Mouse (Mus musculus): ENCODE measurements at regions not wholly inside any gene's neighbourhood (a gene's known extent, or its start where the extent isn't known, plus 50 kb on each side); places are given as distances from the start of the nearest gene placed in this dataset.

GRCm38 (mm10) chr11:24293860-24294531 is 216.1 kb downstream of the Bcl11a start:
- TF ChIP-seq POLR2A (IDR thresholded peaks at IDR 0.05; ENCODE audit: low read depth, low read length) (no peak), CTCF (IDR thresholded peaks at IDR 0.05; ENCODE audit: borderline replicate concordance, insufficient read depth, low read length) (no peak)

Measured in embryonic fibroblast, embryonic 13.5 days (primary cell).